Mouse (Mus musculus) telencephalon, adult 2 months (tissue): ENCODE measurements around the gene Vezf1.

Experiments
- DNase-seq: peaks from one replicate; pipeline ENCODE4 v3.0.0-alpha.2; 2011; ENCODE audit warnings: low read depth, low spot score

Gene Vezf1

GRCm38 (mm10) chr11:88053821-88054220 is 14.3 kb upstream of the Vezf1 start:
- DNase-seq = no peak

DNA sequence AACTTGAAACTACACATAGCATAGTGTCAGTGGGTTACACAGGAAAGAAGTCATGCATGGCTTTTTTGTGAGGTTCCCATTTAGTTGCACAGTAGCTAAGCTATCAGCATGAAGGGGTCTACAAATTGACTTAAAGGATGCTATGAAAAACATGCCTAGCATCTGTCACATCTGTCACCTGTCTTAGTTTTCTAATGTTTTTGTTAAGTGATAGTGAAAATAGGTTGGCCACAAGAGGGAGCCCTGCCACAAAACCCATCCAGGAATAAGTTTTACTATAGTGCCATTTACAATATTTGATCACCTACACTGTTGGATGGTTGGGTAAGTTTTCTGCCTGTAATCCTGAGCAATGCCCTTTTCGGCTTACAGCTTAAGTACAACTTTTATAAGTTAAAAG is 13.5 kb upstream of the Vezf1 start:
- no peak for DNase-seq

DNA sequence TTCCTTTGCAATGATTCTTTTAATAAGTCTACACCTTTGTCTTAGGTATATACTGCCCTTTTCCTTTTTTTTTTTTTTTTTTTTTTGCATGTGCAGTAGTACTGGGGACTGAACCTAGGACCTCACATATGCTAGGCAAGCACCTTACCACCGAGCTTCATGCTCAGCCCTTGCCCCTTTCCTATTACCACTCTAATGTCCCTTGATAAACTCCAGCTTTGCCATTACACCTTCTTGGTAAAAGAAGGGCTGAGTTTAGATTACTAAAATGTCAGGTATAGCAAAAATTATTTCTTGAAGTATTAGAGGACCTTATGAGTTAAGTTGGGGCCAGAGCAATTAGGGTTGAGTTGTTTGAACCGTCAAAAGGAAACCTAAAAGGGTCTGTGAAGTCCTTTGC is 12.3 kb upstream of the Vezf1 start:
- DNase-seq = no peak

DNA sequence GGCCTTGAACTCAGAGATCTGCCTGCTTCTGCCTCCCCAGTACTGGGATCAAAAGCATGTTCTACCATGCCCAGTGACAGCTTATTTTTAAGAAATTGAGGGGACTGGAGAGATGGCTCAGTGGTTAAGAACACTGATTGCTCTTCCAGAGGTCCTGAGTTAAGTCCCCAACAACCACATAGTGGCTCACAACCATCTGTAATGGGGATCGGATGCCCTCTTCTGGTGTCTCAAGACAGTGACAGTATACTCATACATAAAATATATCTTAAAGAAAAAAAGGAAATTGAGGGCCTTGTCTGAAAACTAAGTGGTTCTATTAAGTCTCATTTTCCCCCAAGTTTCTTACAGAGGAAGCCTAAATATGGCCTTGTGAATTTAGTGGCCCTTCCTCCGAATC is 10.3 kb upstream of the Vezf1 start:
- no peak for DNase-seq

GRCm38 (mm10) chr11:88059141-88059540 is 8.9 kb upstream of the Vezf1 start:
- no peak for DNase-seq

DNA sequence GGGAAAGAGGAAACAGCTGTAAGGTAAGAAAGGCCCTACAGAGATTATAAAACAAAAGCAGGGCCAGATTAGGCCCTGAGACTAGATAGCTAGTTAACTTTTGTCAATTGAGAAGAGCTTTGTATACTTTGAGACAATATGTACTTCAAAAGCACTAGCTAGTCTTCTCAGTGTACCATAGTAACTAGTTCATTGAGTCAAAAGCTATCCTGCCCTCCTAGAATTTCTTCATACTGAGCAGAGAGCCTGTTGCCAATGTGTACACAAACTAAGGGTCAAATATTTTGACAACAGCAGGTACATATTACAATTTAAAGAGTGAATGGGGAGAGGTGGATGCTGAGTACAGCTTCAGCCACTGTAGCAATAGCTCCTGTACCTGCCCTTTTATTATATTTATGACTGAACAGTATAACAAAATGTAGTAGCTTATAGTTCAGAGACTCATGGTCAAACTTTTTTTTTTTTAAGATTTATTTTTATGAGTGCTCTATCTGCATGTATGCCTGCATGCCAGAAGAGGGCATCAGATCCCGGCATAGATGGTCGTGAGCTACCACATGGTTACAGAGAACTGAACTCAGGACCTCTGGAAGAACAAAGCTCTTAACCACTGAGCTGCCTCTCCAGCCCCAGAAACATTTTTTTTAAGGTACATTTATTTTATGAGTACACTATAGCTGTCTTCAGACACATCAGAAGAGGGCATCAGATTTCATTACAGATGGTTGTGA is 6.0 kb upstream of the Vezf1 start:
- DNase-seq = no peak

- DNase-seq = no peak
Measured at GRCm38 (mm10) chr11:88065732-88066131, 2.3 kb upstream of the Vezf1 start.

- no peak for DNase-seq
Measured at GRCm38 (mm10) chr11:88067191-88067585, 891 bp upstream of the Vezf1 start.

DNA sequence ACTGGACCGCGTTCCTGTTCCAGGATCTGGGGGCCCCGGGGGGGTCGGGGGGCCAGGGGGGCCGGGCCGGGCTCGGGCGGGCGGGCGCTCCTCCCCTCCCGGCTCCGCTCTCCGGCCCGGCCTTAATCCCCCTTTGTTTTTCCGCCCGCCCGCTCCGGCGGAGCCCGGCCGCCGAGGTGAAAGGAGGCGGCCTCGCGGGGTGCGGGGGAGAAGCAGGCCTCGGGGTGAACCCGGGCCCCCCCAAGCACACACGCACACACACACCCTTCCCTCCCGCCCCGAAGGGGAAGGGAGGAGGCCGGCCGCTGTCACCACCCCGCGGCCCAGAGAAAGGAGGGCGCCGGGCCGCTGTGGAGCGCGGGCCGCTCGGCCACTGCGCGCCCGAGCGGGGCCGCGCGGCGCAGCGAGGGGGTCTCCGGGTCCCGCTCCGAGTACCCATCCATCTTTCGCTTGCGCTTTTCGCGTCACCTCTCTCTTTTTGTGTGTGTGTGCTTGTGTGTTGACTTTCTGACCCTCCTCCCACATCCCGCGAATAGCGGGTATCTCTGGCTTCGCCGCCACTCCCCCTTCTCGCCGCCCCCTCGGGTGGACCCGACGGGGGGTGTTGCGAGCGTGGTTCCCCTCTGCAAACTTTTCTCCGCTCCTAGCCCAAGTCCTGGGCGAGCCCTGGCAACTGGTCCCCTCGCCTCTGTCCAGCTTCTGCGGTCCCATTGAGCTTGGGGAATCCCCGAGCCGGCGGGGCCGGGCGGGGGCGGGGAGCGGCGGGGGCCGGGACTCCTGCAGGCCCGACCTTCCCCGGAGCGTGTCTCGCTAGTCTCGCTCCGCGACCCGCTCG is 549 bp downstream of the Vezf1 start:
- no peak for DNase-seq

DNA sequence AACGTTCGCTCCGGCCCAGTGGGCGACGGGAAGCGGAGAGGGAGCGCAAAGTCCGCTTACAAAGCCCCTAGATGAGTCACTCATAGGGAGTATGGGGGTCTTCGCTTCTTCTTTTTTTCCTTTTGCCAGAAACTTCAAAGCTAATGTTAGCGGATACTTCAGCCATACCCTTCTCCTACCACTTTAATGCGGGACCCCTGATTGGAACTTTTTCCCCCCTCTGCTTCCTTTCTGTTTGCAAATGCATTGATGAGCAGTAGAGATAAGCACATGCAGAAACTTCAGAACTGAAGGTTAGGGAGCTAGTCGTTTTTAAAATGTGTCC is 1.1 kb downstream of the Vezf1 start:
- no peak for DNase-seq

GRCm38 (mm10) chr11:88070392-88070791 is 2.3 kb downstream of the Vezf1 start:
- no peak for DNase-seq

GRCm38 (mm10) chr11:88071113-88071512 is 3.0 kb downstream of the Vezf1 start:
- DNase-seq = no peak

DNA sequence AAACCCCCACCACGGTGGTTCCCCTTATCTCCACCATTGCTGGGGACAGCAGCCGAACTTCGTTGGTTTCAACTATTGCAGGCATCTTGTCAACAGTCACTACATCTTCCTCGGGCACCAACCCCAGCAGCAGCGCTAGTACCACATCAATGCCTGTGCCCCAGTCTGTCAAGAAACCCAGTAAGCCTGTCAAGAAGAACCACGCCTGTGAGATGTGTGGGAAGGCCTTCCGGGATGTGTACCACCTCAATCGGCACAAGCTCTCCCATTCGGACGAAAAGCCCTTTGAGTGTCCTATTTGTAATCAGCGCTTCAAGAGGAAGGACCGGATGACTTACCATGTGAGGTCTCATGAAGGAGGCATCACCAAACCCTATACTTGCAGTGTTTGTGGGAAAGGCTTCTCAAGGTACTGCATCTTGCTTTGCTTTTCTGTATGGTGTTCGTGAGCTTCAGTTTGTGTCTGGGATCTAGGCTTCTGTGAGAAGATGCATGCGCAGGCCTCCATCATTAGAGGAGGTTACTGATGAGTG is 5.3 kb downstream of the Vezf1 start:
- no peak for DNase-seq

DNA sequence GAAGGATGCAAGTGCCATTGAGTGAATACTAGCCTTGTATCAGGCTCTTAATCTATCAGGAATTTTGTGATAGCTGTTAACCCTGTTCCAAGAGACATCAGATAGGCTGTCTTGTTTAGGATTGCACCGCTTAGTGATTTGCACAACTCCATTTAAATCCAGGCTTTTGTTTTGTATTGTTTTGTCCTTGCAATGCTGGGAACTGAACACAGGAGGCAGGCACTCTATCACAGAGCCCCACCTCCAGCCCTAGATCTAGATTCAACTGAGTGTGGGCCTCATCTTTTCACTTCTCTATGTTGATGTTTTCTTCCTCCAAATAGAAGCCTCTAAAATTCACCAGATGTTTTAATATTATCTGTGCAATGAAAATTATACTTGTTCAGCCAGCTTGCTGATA is 7.6 kb downstream of the Vezf1 start:
- no peak for DNase-seq

- DNase-seq = peak; percentile 27
Measured at GRCm38 (mm10) chr11:88076394-88076793, 8.3 kb downstream of the Vezf1 start.

GRCm38 (mm10) chr11:88083699-88084098 is 15.6 kb downstream of the Vezf1 start:
- no peak for DNase-seq

DNA sequence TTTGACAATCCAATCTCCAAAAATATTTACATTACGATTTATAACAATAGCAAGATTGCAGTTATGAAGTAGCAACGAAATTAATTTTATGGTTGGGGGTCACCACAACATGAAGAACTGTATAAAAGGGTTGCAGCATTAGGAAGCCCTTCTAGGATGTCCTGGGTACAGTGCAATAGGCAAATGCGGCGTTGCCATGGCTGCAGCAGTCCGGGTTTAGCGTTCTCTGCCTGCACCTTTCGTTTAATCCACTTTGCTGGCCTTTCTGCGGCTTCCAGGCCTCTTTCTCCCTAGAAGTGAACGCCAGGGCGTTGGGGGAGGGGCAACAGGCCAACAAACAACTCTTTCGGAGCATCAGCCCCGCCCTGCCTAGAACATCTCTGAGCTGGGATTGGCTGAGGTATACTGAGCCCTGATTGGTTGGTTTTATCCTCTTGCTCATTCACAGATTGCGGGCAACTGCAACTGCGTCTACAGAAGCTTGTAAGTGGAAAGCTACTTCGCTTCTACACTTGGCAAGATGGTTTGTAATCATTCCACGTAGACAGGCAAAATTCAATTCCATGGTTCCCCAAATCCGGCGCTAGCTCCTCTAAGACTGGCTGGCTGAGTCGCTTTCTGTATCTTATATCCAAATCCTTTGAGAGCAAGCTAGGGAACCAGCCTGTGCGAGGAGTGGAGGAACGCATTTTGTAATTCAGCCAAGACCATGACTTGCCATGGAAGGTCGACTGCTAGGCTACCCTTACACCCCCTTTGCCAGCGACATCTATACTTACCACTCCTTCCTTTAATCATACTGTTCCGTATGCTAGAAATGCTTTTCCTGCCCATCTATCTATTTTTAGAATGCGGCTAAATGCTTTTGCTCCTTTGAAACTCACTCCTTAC is 18.9 kb downstream of the Vezf1 start:
- peak; percentile 95 for DNase-seq

GRCm38 (mm10) chr11:88089150-88089549 is 21.1 kb downstream of the Vezf1 start:
- no peak for DNase-seq

DNA sequence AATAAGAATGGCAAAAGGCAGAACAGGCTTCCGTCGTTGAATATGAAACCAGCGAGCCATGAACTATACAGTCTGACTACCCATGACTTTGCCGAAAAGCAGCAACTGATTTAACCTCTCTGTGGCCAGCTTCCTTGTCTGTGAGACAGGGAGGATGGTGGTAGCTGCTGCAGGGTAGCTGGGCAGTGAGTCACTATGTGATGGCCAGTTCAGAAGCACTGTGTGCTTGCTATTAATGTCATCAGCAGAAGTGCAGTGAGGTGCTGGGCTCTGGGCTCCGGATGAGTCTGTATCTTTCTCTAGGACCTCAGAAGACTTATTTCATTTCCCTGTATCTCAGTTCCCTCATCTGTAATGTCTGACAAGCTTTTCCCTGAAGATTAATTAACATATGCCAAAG is 22.2 kb downstream of the Vezf1 start:
- DNase-seq = no peak

DNA sequence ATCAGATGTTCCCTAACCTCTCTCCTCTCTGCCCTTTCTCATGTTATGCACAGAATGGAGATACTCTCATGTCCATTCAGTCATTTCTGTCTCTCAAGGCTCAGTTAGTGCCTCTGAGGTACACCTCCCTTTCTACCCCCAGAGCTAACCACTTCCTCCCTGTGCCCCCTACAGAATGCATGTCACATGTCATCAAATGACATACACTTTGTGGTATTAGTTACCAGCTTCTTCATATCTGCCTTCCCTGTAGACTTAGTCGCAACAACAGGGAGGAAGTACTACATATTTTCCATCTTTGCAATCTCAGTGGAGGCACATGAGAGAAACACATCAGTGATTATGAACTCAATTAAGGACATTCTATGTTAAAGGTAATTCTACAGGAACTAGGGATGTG is 23.9 kb downstream of the Vezf1 start:
- DNase-seq = no peak

DNA sequence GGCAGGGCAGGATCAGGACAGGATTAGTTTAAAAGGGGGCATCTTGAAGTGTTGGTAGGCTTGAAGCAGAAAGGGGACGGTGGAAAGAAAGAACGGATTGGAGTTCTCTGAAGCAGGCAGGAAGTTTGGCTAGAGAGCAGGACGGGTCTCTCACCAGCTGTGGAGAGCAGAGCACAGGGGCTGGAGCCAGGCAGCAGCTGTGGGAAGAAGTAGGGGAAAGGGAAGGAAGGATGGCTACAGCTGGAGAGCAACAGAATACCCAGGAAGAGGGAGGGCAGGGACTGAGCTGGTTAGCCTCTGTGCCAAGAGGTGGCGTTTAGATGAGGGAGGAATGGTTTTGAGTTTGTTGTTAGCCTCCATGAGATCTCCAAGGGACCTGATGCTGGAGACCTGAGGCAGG is 29.1 kb downstream of the Vezf1 start:
- no peak for DNase-seq
